Comparison of ENCODE assay signal across 19 mouse cellular contexts in the genomic region with DNA sequence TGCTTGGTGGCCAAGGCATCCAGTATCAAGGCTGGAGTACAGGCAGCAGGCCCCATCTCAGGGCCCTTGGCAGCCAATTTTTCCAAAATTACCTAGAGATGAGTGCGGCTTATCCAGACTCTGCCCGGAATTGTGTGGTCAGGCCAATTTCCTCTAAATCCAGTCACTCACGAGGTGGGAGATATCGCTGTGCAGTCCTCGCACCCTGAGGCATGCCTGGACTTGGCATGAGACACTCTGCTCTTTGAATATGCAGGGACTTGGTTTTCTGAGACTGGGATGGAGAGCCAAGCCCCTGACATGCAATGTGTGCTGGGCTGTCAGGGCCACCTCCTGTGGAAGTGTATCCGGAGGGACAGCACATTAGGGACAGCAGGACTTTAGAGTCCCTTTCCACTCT. TPM values are rescaled to one million over a fixed set of nuclear protein-coding genes. Genes with fewer than 3 reads are reported as not detected.
DNase-seq lines count a peak whose midpoint lies in the region; ATAC-seq and TF ChIP-seq lines count a peak whose summit lies in the region.
"Had no signal": no experiment of that assay in that cellular context is flagged by ENCODE, and none has a peak within 500 bp of the region (broad histone marks: within the 10 kb centered on the region; RNA-seq: fewer than 3 reads in every experiment).

No protein-coding gene starts in this region.

- TF ChIP-seq CTCF in lung, postnatal 0 days (IDR thresholded peaks at IDR 0.05) = no peak

- WGBS in kidney, embryonic 15.5 days = 68% methylated on average over 6 of the region's 6 CpGs
- WGBS in forebrain, embryonic 12.5 days = 87% methylated on average over 6 of the region's 6 CpGs
- WGBS in hindbrain, embryonic 14.5 days = 67% methylated on average over 6 of the region's 6 CpGs
- WGBS in midbrain, embryonic 16.5 days = 56% methylated on average over 6 of the region's 6 CpGs
- WGBS in lung, postnatal 0 days = 69% methylated on average over 6 of the region's 6 CpGs

- no peak overlapping the region for H3K4me3 ChIP-seq in kidney, embryonic 15.5 days (replicated peaks)
- H3K4me3 ChIP-seq in forebrain, embryonic 12.5 days (replicated peaks) = no peak overlapping the region
- H3K4me3 ChIP-seq in hindbrain, embryonic 14.5 days (replicated peaks; ENCODE audit: low read length) = no peak overlapping the region
- H3K4me3 ChIP-seq in midbrain, embryonic 16.5 days (ENCODE audit: low read depth, low read length) = no peak overlapping the region
- H3K4me3 ChIP-seq in lung, postnatal 0 days (ENCODE audit: low read depth, low read length) = no peak overlapping the region
- H3K4me3 ChIP-seq: erythroblast, embryonic 14.5 days; heart, embryonic 12.5 days; intestine, embryonic 15.5 days had no signal

- intact Hi-C loops in left cerebral cortex, postnatal 10 days (cut with DNase I) = no loop called here

- ATAC-seq in kidney, embryonic 15.5 days (replicated peaks; ENCODE audit: low FRiP score) = no peak
- no peak for ATAC-seq in forebrain, embryonic 12.5 days (ENCODE audit: low FRiP score)
- no peak for ATAC-seq in hindbrain, embryonic 14.5 days (ENCODE audit: low FRiP score)
- ATAC-seq in midbrain, embryonic 16.5 days = no peak
- ATAC-seq in lung, postnatal 0 days = no peak
- ATAC-seq: liver, postnatal 0 days had no signal

- no peak overlapping the region for H3K9ac ChIP-seq in kidney, embryonic 15.5 days
- no peak overlapping the region for H3K9ac ChIP-seq in forebrain, embryonic 12.5 days
- no peak overlapping the region for H3K9ac ChIP-seq in hindbrain, embryonic 14.5 days
- H3K9ac ChIP-seq in midbrain, embryonic 16.5 days (ENCODE audit: low read depth, low read length) = no peak overlapping the region
- no peak overlapping the region for H3K9ac ChIP-seq in lung, postnatal 0 days (replicated peaks; ENCODE audit: low read depth)
- H3K9ac ChIP-seq: heart, embryonic 12.5 days; intestine, embryonic 15.5 days; liver, postnatal 0 days had no signal

- H3K27me3 ChIP-seq in kidney, embryonic 15.5 days = no peaks in the 10 kb centered on the region
- no peaks in the 10 kb centered on the region for H3K27me3 ChIP-seq in forebrain, embryonic 12.5 days
- no peaks in the 10 kb centered on the region for H3K27me3 ChIP-seq in hindbrain, embryonic 14.5 days (ENCODE audit: control insufficient read depth, insufficient read depth, low read length)
- H3K27me3 ChIP-seq in midbrain, embryonic 16.5 days (ENCODE audit: control insufficient read depth, insufficient read depth, low read depth, low read length) = no peaks in the 10 kb centered on the region
- no peaks in the 10 kb centered on the region for H3K27me3 ChIP-seq in lung, postnatal 0 days (replicated peaks; ENCODE audit: insufficient read depth, low read length)
- H3K27me3 ChIP-seq: intestine, embryonic 15.5 days had no signal

- DNase-seq in kidney, postnatal 36 days = no peak
- DNase-seq in hindbrain, embryonic 14.5 days (ENCODE audit: low spot score) = no peak
- DNase-seq in yolk sac, embryonic 10.5 days (ENCODE audit: low spot score) = no peak
- no peak for DNase-seq in left cerebral cortex, postnatal 10 days (ENCODE audit: extremely low spot score in 1 of 2, low spot score in 2 of 2)
- DNase-seq in lung, postnatal 0 days (ENCODE audit: low spot score) = no peak
- DNase-seq: adrenal gland, postnatal 10 days; cerebellum, adult 11-12 months; cerebellum, postnatal 36 days; liver, postnatal 0 days; lung, postnatal 36 days; right cerebral cortex, adult 18-20 months; thymus, adult 18-20 months had no signal

- TF ChIP-seq EP300 in lung, postnatal 0 days (IDR thresholded peaks at IDR 0.05) = no peak

- no peaks in the 10 kb centered on the region for H3K36me3 ChIP-seq in kidney, embryonic 15.5 days
- H3K36me3 ChIP-seq in forebrain, embryonic 12.5 days (replicated peaks) = no peaks in the 10 kb centered on the region; the same call in 1 of the 2 replicates
- H3K36me3 ChIP-seq in hindbrain, embryonic 14.5 days (replicated peaks; ENCODE audit: control insufficient read depth, insufficient read depth) = no peaks in the 10 kb centered on the region
- H3K36me3 ChIP-seq in midbrain, embryonic 16.5 days (ENCODE audit: control insufficient read depth, insufficient read depth, low read length) = no peaks in the 10 kb centered on the region
- H3K36me3 ChIP-seq in lung, postnatal 0 days (ENCODE audit: insufficient read depth, low read length) = no peaks in the 10 kb centered on the region
- H3K36me3 ChIP-seq: heart, embryonic 12.5 days; intestine, embryonic 15.5 days had no signal

- peak overlapping the region; percentile 29; the same call in 1 of the 2 replicates for H3K27ac ChIP-seq in kidney, embryonic 15.5 days
- peak overlapping the region; percentile 76 for H3K27ac ChIP-seq in forebrain, embryonic 12.5 days
- peak overlapping the region; percentile 79 for H3K27ac ChIP-seq in hindbrain, embryonic 14.5 days
- peak overlapping the region; percentile 88 for H3K27ac ChIP-seq in midbrain, embryonic 16.5 days (ENCODE audit: low read length)
- H3K27ac ChIP-seq in lung, postnatal 0 days (ENCODE audit: low read length) = no peak overlapping the region
- H3K27ac ChIP-seq: intestine, embryonic 15.5 days; kidney, postnatal 0 days had no signal

- no peaks in the 10 kb centered on the region for H3K9me3 ChIP-seq in kidney, embryonic 15.5 days (replicated peaks)
- no peaks in the 10 kb centered on the region for H3K9me3 ChIP-seq in forebrain, embryonic 12.5 days
- H3K9me3 ChIP-seq in hindbrain, embryonic 14.5 days (ENCODE audit: control insufficient read depth, low read length) = no peaks in the 10 kb centered on the region
- H3K9me3 ChIP-seq in midbrain, embryonic 16.5 days (replicated peaks; ENCODE audit: control insufficient read depth, low read length, poor library complexity, severe bottlenecking) = no peaks in the 10 kb centered on the region
- H3K9me3 ChIP-seq in lung, postnatal 0 days (ENCODE audit: low read length) = no peaks in the 10 kb centered on the region
- H3K9me3 ChIP-seq: heart, embryonic 12.5 days; intestine, embryonic 15.5 days had no signal

- peaks cover 21% of the 10 kb centered on the region for H3K4me1 ChIP-seq in kidney, embryonic 15.5 days
- peaks cover 42% of the 10 kb centered on the region for H3K4me1 ChIP-seq in forebrain, embryonic 12.5 days
- H3K4me1 ChIP-seq in hindbrain, embryonic 14.5 days (replicated peaks; ENCODE audit: control insufficient read depth, insufficient read depth, low read length) = peaks cover 25% of the 10 kb centered on the region
- H3K4me1 ChIP-seq in midbrain, embryonic 16.5 days (ENCODE audit: control insufficient read depth, insufficient read depth, low read length) = peaks cover 36% of the 10 kb centered on the region
- H3K4me1 ChIP-seq in lung, postnatal 0 days (ENCODE audit: insufficient read depth, low read depth, low read length) = no peaks in the 10 kb centered on the region
- H3K4me1 ChIP-seq: heart, embryonic 12.5 days; intestine, embryonic 15.5 days had no signal

- no peak overlapping the region for H3K4me2 ChIP-seq in kidney, embryonic 15.5 days
- no peak overlapping the region for H3K4me2 ChIP-seq in forebrain, embryonic 12.5 days
- H3K4me2 ChIP-seq in hindbrain, embryonic 14.5 days (replicated peaks) = no peak overlapping the region
- no peak overlapping the region for H3K4me2 ChIP-seq in midbrain, embryonic 16.5 days (ENCODE audit: low read length)
- H3K4me2 ChIP-seq in lung, postnatal 0 days (replicated peaks; ENCODE audit: low read depth, low read length) = no peak overlapping the region
- H3K4me2 ChIP-seq: heart, embryonic 12.5 days; intestine, embryonic 15.5 days had no signal

RNA-seq across cellular contexts. Expression of a gene that starts 33.2 kb away (rescaled TPM):
- 11.1 and 11.9 TPM in 2 replicates for polyA plus RNA-seq in kidney, embryonic 15.5 days (2015; fragmentation: Nextera tagmentation; extraction: Ambion mirVana)
- 18.2 and 18.5 TPM in 2 replicates for polyA plus RNA-seq in forebrain, embryonic 12.5 days (2016; fragmentation: Nextera tagmentation; extraction: Ambion mirVana)
- polyA plus RNA-seq in hindbrain, embryonic 14.5 days (2014; fragmentation: Nextera tagmentation; extraction: Ambion mirVana) = 21.6 and 21.8 TPM in 2 replicates
- polyA plus RNA-seq in midbrain, embryonic 16.5 days (2015; fragmentation: Nextera tagmentation; extraction: Ambion mirVana) = 25.0 and 26.2 TPM in 2 replicates
- 10 to 100 TPM; 40.3 to 42.3 TPM for total RNA-seq in left cerebral cortex, postnatal 10 days (2021)
- 8.6 and 9.2 TPM in 2 replicates for polyA plus RNA-seq in lung, postnatal 0 days (2015; fragmentation: Nextera tagmentation; extraction: Ambion mirVana)

RNA-seq across cellular contexts. Expression of a gene that starts 35.7 kb away (rescaled TPM):
- polyA plus RNA-seq in kidney, embryonic 15.5 days (2015; fragmentation: Nextera tagmentation; extraction: Ambion mirVana) = 38.3 and 39.8 TPM in 2 replicates
- 53.4 and 54.7 TPM in 2 replicates for polyA plus RNA-seq in forebrain, embryonic 12.5 days (2016; fragmentation: Nextera tagmentation; extraction: Ambion mirVana)
- 44.8 and 46.5 TPM in 2 replicates for polyA plus RNA-seq in hindbrain, embryonic 14.5 days (2014; fragmentation: Nextera tagmentation; extraction: Ambion mirVana)
- polyA plus RNA-seq in midbrain, embryonic 16.5 days (2015; fragmentation: Nextera tagmentation; extraction: Ambion mirVana) = 51.2 and 56.6 TPM in 2 replicates
- 10 to 100 TPM; 34.6 to 35.7 TPM for total RNA-seq in left cerebral cortex, postnatal 10 days (2021)
- 19.4 and 21.3 TPM in 2 replicates for polyA plus RNA-seq in lung, postnatal 0 days (2015; fragmentation: Nextera tagmentation; extraction: Ambion mirVana)

RNA-seq across cellular contexts. Expression of a gene that starts 35.8 kb away (rescaled TPM):
- polyA plus RNA-seq in kidney, embryonic 15.5 days (2015; fragmentation: Nextera tagmentation; extraction: Ambion mirVana) = 70.0 and 73.2 TPM in 2 replicates
- 116 and 122 TPM in 2 replicates for polyA plus RNA-seq in forebrain, embryonic 12.5 days (2016; fragmentation: Nextera tagmentation; extraction: Ambion mirVana)
- 75.7 and 82.7 TPM in 2 replicates for polyA plus RNA-seq in hindbrain, embryonic 14.5 days (2014; fragmentation: Nextera tagmentation; extraction: Ambion mirVana)
- 74.0 and 88.9 TPM in 2 replicates for polyA plus RNA-seq in midbrain, embryonic 16.5 days (2015; fragmentation: Nextera tagmentation; extraction: Ambion mirVana)
- total RNA-seq in left cerebral cortex, postnatal 10 days (2021) = 10 to 100 TPM; 42.0 to 46.1 TPM
- 40.9 and 47.7 TPM in 2 replicates for polyA plus RNA-seq in lung, postnatal 0 days (2015; fragmentation: Nextera tagmentation; extraction: Ambion mirVana)
